In the genomic region with DNA sequence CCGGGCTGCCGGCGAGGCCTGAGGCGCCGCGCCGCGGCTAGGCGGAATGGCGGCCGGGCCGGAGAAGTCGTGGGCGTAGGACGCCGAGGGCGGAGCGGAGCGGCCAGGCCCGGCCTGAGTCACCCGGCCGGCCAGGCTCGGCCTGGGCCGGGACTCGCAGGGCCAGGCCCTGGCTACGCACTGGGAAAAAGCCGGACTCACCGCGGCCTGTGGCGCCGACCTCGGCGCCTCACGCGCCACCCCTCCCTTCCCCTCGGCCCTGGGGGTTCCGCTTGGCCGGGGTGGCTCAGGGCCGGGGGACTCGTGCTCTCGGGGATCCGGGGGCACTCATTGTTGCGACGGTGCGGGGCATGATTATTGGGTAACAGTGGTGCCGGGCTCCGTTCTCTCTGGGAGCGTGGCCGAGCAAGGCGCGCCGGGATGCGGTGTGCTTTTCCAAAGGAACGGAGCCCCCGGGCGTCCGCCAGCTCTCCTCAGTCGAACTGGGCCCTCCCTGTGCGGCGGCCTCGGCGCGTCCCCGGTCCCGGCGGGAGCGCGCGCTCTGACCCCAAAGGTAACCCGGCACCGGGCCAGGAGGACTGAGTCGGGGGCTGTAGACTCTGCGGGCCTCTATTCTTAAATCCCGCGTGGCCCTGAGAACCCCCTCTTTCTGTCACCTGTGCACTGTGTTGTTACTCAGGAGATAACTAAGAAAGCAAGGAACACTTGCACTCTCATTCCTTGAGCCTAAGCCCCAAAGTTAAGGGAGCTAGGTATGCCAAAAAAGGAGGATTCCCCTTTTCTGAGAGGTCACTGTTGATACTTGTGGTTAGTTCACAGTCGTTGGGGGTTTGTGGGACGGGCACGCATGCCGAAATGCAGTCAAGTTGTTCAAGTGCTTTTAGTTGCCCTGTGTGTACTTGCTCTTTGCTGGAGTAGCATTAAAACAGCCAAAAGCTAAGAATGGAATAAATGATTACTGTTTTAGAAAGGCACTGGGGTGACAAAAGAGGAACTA, we compare ENCODE assay signal across 8 mouse cellular contexts. TPM values are rescaled to one million over a fixed set of nuclear protein-coding genes. Genes with fewer than 3 reads are reported as not detected.
A peak's percentile ranks its signal among the peaks of the same experiment; 100 is the strongest.
DNase-seq lines count a peak whose midpoint lies in the region; ATAC-seq lines count a peak whose summit lies in the region.

No protein-coding gene starts in this region.

- H3K9ac ChIP-seq in hindbrain, embryonic 13.5 days: peak overlapping the region; percentile 99

- peak; percentile 84 for ATAC-seq in hindbrain, embryonic 13.5 days (ENCODE audit: low FRiP score)

- peak overlapping the region; percentile 84 for H3K4me2 ChIP-seq in hindbrain, embryonic 13.5 days

- H3K27ac ChIP-seq in hindbrain, embryonic 13.5 days: peak overlapping the region; percentile 98

- WGBS in hindbrain, embryonic 13.5 days: under 1% methylated on average over 73 of the region's 79 CpGs

- no peaks in the 10 kb centered on the region for H3K9me3 ChIP-seq in hindbrain, embryonic 13.5 days

- H3K27me3 ChIP-seq in hindbrain, embryonic 13.5 days: no peaks in the 10 kb centered on the region

- H3K4me1 ChIP-seq in hindbrain, embryonic 13.5 days (replicated peaks): peaks cover 25% of the 10 kb centered on the region

- no peaks in the 10 kb centered on the region for H3K36me3 ChIP-seq in hindbrain, embryonic 13.5 days

- peak; percentile 87 for DNase-seq in NIH3T3 (ENCODE audit: low read depth)
- peak; percentile 69 for DNase-seq in cerebellum, adult 9-11 months
- DNase-seq in frontal cortex, postnatal 14 days (ENCODE audit: low spot score in 2 of 2): peak; percentile 27 to 50
- peak; percentile 53 to 65 for DNase-seq in left cerebral cortex, adult 18-20 months (ENCODE audit: low spot score in 2 of 2)
- peak; percentile 74 to 80 for DNase-seq in lung, postnatal 4 days
- peak; percentile 77 for DNase-seq in retina, postnatal 1 day
- peak; percentile 61 for DNase-seq in urinary bladder, adult 2 months (ENCODE audit: low spot score)

- peak overlapping the region; percentile 96 for H3K4me3 ChIP-seq in hindbrain, embryonic 13.5 days

RNA-seq across cellular contexts. Expression of a gene that starts 1.7 kb away (rescaled TPM):
- polyA plus RNA-seq in hindbrain, embryonic 13.5 days (2015; fragmentation: Nextera tagmentation; extraction: Ambion mirVana): 122 and 125 TPM in 2 replicates
- total RNA-seq in left cerebral cortex, adult 18-20 months (2021): 100 to 1,000 TPM; 111 to 116 TPM
- 109 and 129 TPM in 2 replicates for polyA plus RNA-seq in urinary bladder, adult 2 months (2012; rRNA removed)

Comparison
In these comparisons a context has a peak if more than half of its experiments do, and no peak if none do; other contexts are left out.
1. Peak in every context shown above with its lines: DNase-seq, ATAC-seq, H3K4me3 ChIP-seq and H3K27ac ChIP-seq.